Mouse (Mus musculus) MEL (cell line): ENCODE data around the gene Kirrel2.

Experiments used
- CTCF ChIP-seq, 3 experiments: IDR thresholded peaks in 2 of 3; conservative IDR thresholded peaks in 1 of 3; 2 replicates each; pipeline ENCODE4 v1.5.1; 2011 to 2012; ENCODE audit warnings: low read length in 3 of 3, low read depth in 2 of 3, mild to moderate bottlenecking in 2 of 3, improper control_type of control experiment in 1 of 3, inconsistent platforms in 1 of 3, mixed read lengths in 1 of 3, moderate library complexity in 1 of 3; ENCODE audit not compliant: control insufficient read depth in 1 of 3, insufficient read depth in 1 of 3, poor library complexity in 1 of 3, severe bottlenecking in 1 of 3
- E2F4 ChIP-seq: IDR thresholded peaks from 2 replicates; pipeline ENCODE4 v1.6.1; 2011; ENCODE audit warnings: low read depth, low read length, improper control_type of control experiment, borderline replicate concordance
- EP300 ChIP-seq, 2 experiments: IDR thresholded peaks; 2 replicates each; pipeline ENCODE4 v1.6.1; 2011; ENCODE audit warnings: improper control_type of control experiment in 2 of 2, low read length in 2 of 2, low read depth in 1 of 2, mild to moderate bottlenecking in 1 of 2
- GATA1 ChIP-seq: IDR thresholded peaks from 2 replicates; pipeline ENCODE4 v1.6.1; 2011; ENCODE audit warnings: low read depth, low read length, improper control_type of control experiment
- HCFC1 ChIP-seq: IDR thresholded peaks from 2 replicates; pipeline ENCODE4 v1.6.1; 2012; ENCODE audit warnings: low read depth, mild to moderate bottlenecking, inconsistent platforms, low read length, improper control_type of control experiment, moderate library complexity
- KAT2A ChIP-seq: conservative IDR thresholded peaks from 2 replicates; pipeline ENCODE4 v1.6.1; 2012; ENCODE audit warnings: low read depth, low read length, improper control_type of control experiment, inconsistent platforms
- MEF2A ChIP-seq: IDR thresholded peaks from 2 replicates; pipeline ENCODE4 v1.6.1; 2014; ENCODE audit warnings: low read depth, mild to moderate bottlenecking, inconsistent platforms, low read length, improper control_type of control experiment; ENCODE audit not compliant: poor library complexity, insufficient replicate concordance, severe bottlenecking; ENCODE audit errors: extremely low read depth
- NELFE ChIP-seq: IDR thresholded peaks from 2 replicates; pipeline ENCODE4 v1.6.1; 2011; ENCODE audit warnings: low read depth, low read length, improper control_type of control experiment
- SIN3A ChIP-seq: IDR thresholded peaks from 2 replicates; pipeline ENCODE4 v1.6.1; 2012; ENCODE audit warnings: low read length, improper control_type of control experiment, inconsistent platforms
- TAL1 ChIP-seq: IDR thresholded peaks from 2 replicates; pipeline ENCODE4 v1.6.1; 2012; ENCODE audit warnings: mild to moderate bottlenecking, inconsistent platforms, low read length, moderate library complexity, mixed read lengths
- ZC3H11A ChIP-seq: IDR thresholded peaks from 2 replicates; pipeline ENCODE4 v1.6.1; 2012; ENCODE audit warnings: low read depth, mild to moderate bottlenecking, inconsistent platforms, low read length, improper control_type of control experiment
- ZNF384 ChIP-seq: IDR thresholded peaks from 2 replicates; pipeline ENCODE4 v1.6.1; 2012; ENCODE audit warnings: low read depth, mild to moderate bottlenecking, inconsistent platforms, low read length, improper control_type of control experiment

GRCm38 (mm10) chr7:30453327-30453726 is 4.2 kb downstream of the Kirrel2 start:
- TF ChIP-seq EP300 (IDR thresholded peaks at IDR 0.05; ENCODE audit: low read depth in 1 of 2, low read length in 2 of 2) (no peak), E2F4 (no peak), HCFC1 (no peak), KAT2A (no peak), SIN3A (no peak), CTCF (IDR thresholded peaks at IDR 0.05 in 2 of 3, conservative IDR thresholded peaks at IDR 0.05 in 1 of 3; ENCODE audit: control insufficient read depth in 1 of 3, insufficient read depth in 1 of 3, low read depth in 2 of 3, low read length in 3 of 3, poor library complexity in 1 of 3, severe bottlenecking in 1 of 3) (no peak), MEF2A (no peak), TAL1 (no peak), ZC3H11A (no peak), ZNF384 (no peak), GATA1 (no peak), NELFE (no peak)
